Mouse (Mus musculus) erythroblast, embryonic 14.5 days (primary cell): ENCODE measurements around the gene Ddx39. TPM values are rescaled to one million over a fixed set of nuclear protein-coding genes. Genes with fewer than 3 reads are reported as not detected.

Experiments
- H3K27me3 ChIP-seq: 2 replicates; pipeline ENCODE4 v1.6.1; 2012; ENCODE audit warnings: inconsistent platforms; ENCODE audit not compliant: control insufficient read depth
- H3K36me3 ChIP-seq: 2 replicates; pipeline ENCODE4 v1.6.1; 2012; ENCODE audit warnings: mild to moderate bottlenecking, inconsistent platforms; ENCODE audit not compliant: control insufficient read depth
- H3K4me1 ChIP-seq: 2 replicates; pipeline ENCODE4 v1.6.1; 2012; ENCODE audit warnings: inconsistent platforms; ENCODE audit not compliant: control insufficient read depth
- H3K4me3 ChIP-seq: replicated peaks from 2 replicates; pipeline ENCODE3; 2012; ENCODE audit warnings: moderate library complexity, mild to moderate bottlenecking, inconsistent platforms
- H3K9me3 ChIP-seq: 2 replicates; pipeline ENCODE4 v1.6.1; 2012; ENCODE audit warnings: low read length, inconsistent platforms, mixed read lengths; ENCODE audit not compliant: control insufficient read depth
- GATA1 ChIP-seq: IDR thresholded peaks from 2 replicates; pipeline ENCODE4 v1.6.1; 2012; ENCODE audit warnings: low read length, inconsistent platforms, mixed read lengths
- TAL1 ChIP-seq: IDR thresholded peaks from 3 replicates; pipeline ENCODE4 v1.6.1; 2012; ENCODE audit warnings: low read length, inconsistent platforms, mixed read lengths
- polyA plus RNA-seq: library from polyadenylated mRNA; stranded (reverse); fragments of >175 nt; gene quantifications from 2 replicates; pipeline ENCODE4 v1.2.3, GENCODE M21; 2012

Ddx39 gene
- polyA plus RNA-seq, 1 experiment = 5.3 TPM

GRCm38 (mm10) chr8:83749265-83749664 lies 34.3 kb downstream of the Ddx39 start:
- Histone ChIP-seq H3K27me3 (peaks cover 31% of the 10 kb centered on the region), H3K9me3 (no peaks in the 10 kb centered on the region), H3K4me3 (no peak overlapping the region), H3K4me1 (peaks cover 8% of the 10 kb centered on the region), H3K36me3 (no peaks in the 10 kb centered on the region)
- no peak for TF ChIP-seq TAL1
- no peak for TF ChIP-seq GATA1

GRCm38 (mm10) chr8:83754149-83754548 lies 39.2 kb downstream of the Ddx39 start:
- H3K9me3 ChIP-seq = no peaks in the 10 kb centered on the region
- no peak for TF ChIP-seq GATA1
- no peak for TF ChIP-seq TAL1
- H3K36me3 ChIP-seq = no peaks in the 10 kb centered on the region
- peaks cover 3% of the 10 kb centered on the region for H3K27me3 ChIP-seq
- H3K4me3 ChIP-seq = no peak overlapping the region
- no peaks in the 10 kb centered on the region for H3K4me1 ChIP-seq

- Histone ChIP-seq H3K4me3 (no peak overlapping the region), H3K4me1 (no peaks in the 10 kb centered on the region), H3K27me3 (no peaks in the 10 kb centered on the region; the same call in 1 of the 2 replicates), H3K36me3 (no peaks in the 10 kb centered on the region), H3K9me3 (no peaks in the 10 kb centered on the region)
- TF ChIP-seq GATA1 (no peak), TAL1 (no peak)
These were observed 41.3 kb downstream of the Ddx39 start for GRCm38 (mm10) chr8:83756273-83756672.

GRCm38 (mm10) chr8:83757084-83757607 lies 42.2 kb downstream of the Ddx39 start:
- no peaks in the 10 kb centered on the region for H3K9me3 ChIP-seq
- no peaks in the 10 kb centered on the region for H3K36me3 ChIP-seq
- H3K27me3 ChIP-seq = no peaks in the 10 kb centered on the region; the same call in 1 of the 2 replicates
- H3K4me3 ChIP-seq = no peak overlapping the region
- no peak for TF ChIP-seq TAL1
- no peak for TF ChIP-seq GATA1
- H3K4me1 ChIP-seq = no peaks in the 10 kb centered on the region

GRCm38 (mm10) chr8:83758298-83758697 lies 43.3 kb downstream of the Ddx39 start:
- Histone ChIP-seq H3K4me1 (no peaks in the 10 kb centered on the region), H3K9me3 (no peaks in the 10 kb centered on the region), H3K36me3 (no peaks in the 10 kb centered on the region), H3K27me3 (no peaks in the 10 kb centered on the region; the same call in 1 of the 2 replicates), H3K4me3 (no peak overlapping the region)
- no peak for TF ChIP-seq GATA1
- TF ChIP-seq TAL1 = no peak

GRCm38 (mm10) chr8:83759231-83759759 lies 44.3 kb downstream of the Ddx39 start:
- Histone ChIP-seq H3K4me1 (no peaks in the 10 kb centered on the region), H3K9me3 (no peaks in the 10 kb centered on the region), H3K36me3 (no peaks in the 10 kb centered on the region), H3K4me3 (no peak overlapping the region), H3K27me3 (no peaks in the 10 kb centered on the region; the same call in 1 of the 2 replicates)
- TF ChIP-seq GATA1 (no peak), TAL1 (no peak)

- Histone ChIP-seq H3K36me3 (no peaks in the 10 kb centered on the region), H3K4me3 (no peak overlapping the region), H3K27me3 (no peaks in the 10 kb centered on the region; the same call in 1 of the 2 replicates), H3K4me1 (peaks cover 13% of the 10 kb centered on the region), H3K9me3 (peaks cover 4% of the 10 kb centered on the region; the same call in 1 of the 2 replicates)
- no peak for TF ChIP-seq TAL1
- TF ChIP-seq GATA1 = no peak
These were observed 49.1 kb downstream of the Ddx39 start for GRCm38 (mm10) chr8:83764116-83764515.

- H3K4me1 ChIP-seq = peaks cover 16% of the 10 kb centered on the region
- H3K36me3 ChIP-seq = no peaks in the 10 kb centered on the region
- no peak overlapping the region for H3K4me3 ChIP-seq
- H3K9me3 ChIP-seq = peaks cover 4% of the 10 kb centered on the region; the same call in 1 of the 2 replicates
- TF ChIP-seq TAL1 = no peak
- TF ChIP-seq GATA1 = no peak
- H3K27me3 ChIP-seq = no peaks in the 10 kb centered on the region; the same call in 1 of the 2 replicates
These were observed 49.7 kb downstream of the Ddx39 start for GRCm38 (mm10) chr8:83764717-83765116.

- H3K4me1 ChIP-seq = peaks cover 25% of the 10 kb centered on the region
- no peak overlapping the region for H3K4me3 ChIP-seq
- H3K9me3 ChIP-seq = peaks cover 4% of the 10 kb centered on the region; the same call in 1 of the 2 replicates
- no peaks in the 10 kb centered on the region; the same call in 1 of the 2 replicates for H3K27me3 ChIP-seq
- TF ChIP-seq TAL1 = no peak
- TF ChIP-seq GATA1 = no peak
- no peaks in the 10 kb centered on the region for H3K36me3 ChIP-seq
These were observed 50.7 kb downstream of the Ddx39 start for GRCm38 (mm10) chr8:83765663-83766062.
